Mouse (Mus musculus) olfactory bulb, adult 2 months (tissue): Measurements from ENCODE around the gene Mtfr1l. TPM values are rescaled to one million over a fixed set of nuclear protein-coding genes. Genes with fewer than 3 reads are reported as not detected.

Source experiments
- H3K27ac ChIP-seq: fragments of 200-500 bp; 2 replicates; pipeline ENCODE4 v1.5.1; 2012; ENCODE audit warnings: low read depth, low read length; ENCODE audit not compliant: insufficient read depth
- H3K4me1 ChIP-seq: fragments of 200-500 bp; 2 replicates; pipeline ENCODE4 v1.6.1; 2012; ENCODE audit warnings: low read length; ENCODE audit not compliant: control insufficient read depth, insufficient read depth
- H3K4me3 ChIP-seq: fragments of 200-500 bp; 2 replicates; pipeline ENCODE4 v1.5.1; 2012; ENCODE audit warnings: mild to moderate bottlenecking, low read depth, low read length, moderate library complexity; ENCODE audit not compliant: insufficient read depth
- CTCF ChIP-seq: fragments of 200-500 bp; IDR thresholded peaks from 2 replicates; pipeline ENCODE4 v1.5.1; 2012; ENCODE audit warnings: low read depth, mild to moderate bottlenecking, low read length, moderate library complexity; ENCODE audit not compliant: insufficient read depth
- POLR2A ChIP-seq: fragments of 200-500 bp; IDR thresholded peaks from 2 replicates; pipeline ENCODE4 v1.6.1; 2012; ENCODE audit warnings: mild to moderate bottlenecking, low read depth, low read length, moderate library complexity; ENCODE audit not compliant: insufficient read depth
- WGBS: fragments of 180-500 bp; shearing (Covaris S2); methylation state at CpG from one replicate; pipeline ENCODE4 v1.1.7; 2018; 5-methylcytosine and 5-hydroxymethylcytosine counted together
- polyA plus RNA-seq: library from polyadenylated mRNA; stranded (reverse); fragments of >200 nt; gene quantifications from 2 replicates; pipeline ENCODE4 v1.2.4, GENCODE M21; 2012; ENCODE audit warnings: low replicate concordance; ENCODE audit not compliant: missing spikeins, insufficient read depth, insufficient read length

The Mtfr1l gene
- polyA plus RNA-seq, 1 experiment, result not detected

GRCm38 (mm10) chr4:134560699-134561098 lies 25.5 kb upstream of the Mtfr1l start:
- TF ChIP-seq POLR2A (no peak), CTCF (no peak)
- H3K4me1 ChIP-seq, result peaks cover 12% of the 10 kb centered on the region; the same call in 1 of the 2 replicates
- WGBS, result 86% methylated on average over 8 of the region's 8 CpGs
- H3K27ac ChIP-seq, result no peak overlapping the region
- no peak overlapping the region for H3K4me3 ChIP-seq

GRCm38 (mm10) chr4:134559154-134559553 lies 24.0 kb upstream of the Mtfr1l start:
- no peak overlapping the region for H3K27ac ChIP-seq
- H3K4me1 ChIP-seq, result peaks cover 12% of the 10 kb centered on the region; the same call in 1 of the 2 replicates
- 90% methylated on average over 7 of the region's 7 CpGs for WGBS
- H3K4me3 ChIP-seq, result no peak overlapping the region
- TF ChIP-seq CTCF, result no peak
- no peak for TF ChIP-seq POLR2A

GRCm38 (mm10) chr4:134558570-134559113 lies 23.5 kb upstream of the Mtfr1l start:
- no peak overlapping the region for H3K27ac ChIP-seq
- peaks cover 12% of the 10 kb centered on the region; the same call in 1 of the 2 replicates for H3K4me1 ChIP-seq
- TF ChIP-seq POLR2A, result no peak
- TF ChIP-seq CTCF, result no peak
- no peak overlapping the region for H3K4me3 ChIP-seq
- WGBS, result 75% methylated on average over 9 of the region's 9 CpGs

DNA sequence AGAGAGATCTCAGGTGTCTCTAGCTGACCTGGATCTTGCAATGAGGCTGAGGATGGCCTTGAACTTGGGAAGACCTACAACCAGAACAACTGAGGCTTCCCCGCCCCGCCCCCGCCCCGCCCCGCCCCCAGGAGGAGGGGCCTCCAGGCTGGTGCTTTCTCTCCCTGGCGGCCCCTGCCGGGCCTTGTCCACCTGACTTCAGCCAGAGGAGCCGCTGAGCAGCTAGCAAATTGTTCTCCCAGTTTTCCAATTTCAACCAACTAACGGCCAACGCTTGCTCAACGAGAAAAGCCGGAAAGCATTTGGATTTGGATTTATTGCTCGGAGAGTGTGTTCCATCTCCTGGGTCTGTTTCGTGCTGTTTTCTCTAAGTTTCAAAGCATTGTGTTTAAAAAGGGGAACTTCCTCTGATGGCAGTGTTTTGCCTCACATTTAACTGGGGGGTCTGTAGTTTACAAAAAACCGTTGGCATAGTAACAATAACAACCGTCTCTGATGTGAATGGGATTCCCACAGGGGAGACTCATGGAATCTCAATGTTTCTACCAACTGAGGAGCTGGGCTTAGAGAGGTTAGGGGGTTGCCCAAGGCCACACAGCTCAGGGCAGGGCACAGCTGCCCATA lies 22.6 kb upstream of the Mtfr1l start:
- H3K4me1 ChIP-seq, result peaks cover 12% of the 10 kb centered on the region; the same call in 1 of the 2 replicates
- no peak for TF ChIP-seq CTCF
- no peak for TF ChIP-seq POLR2A
- 20% methylated on average over 16 of the region's 16 CpGs for WGBS
- no peak overlapping the region for H3K27ac ChIP-seq
- no peak overlapping the region for H3K4me3 ChIP-seq

DNA sequence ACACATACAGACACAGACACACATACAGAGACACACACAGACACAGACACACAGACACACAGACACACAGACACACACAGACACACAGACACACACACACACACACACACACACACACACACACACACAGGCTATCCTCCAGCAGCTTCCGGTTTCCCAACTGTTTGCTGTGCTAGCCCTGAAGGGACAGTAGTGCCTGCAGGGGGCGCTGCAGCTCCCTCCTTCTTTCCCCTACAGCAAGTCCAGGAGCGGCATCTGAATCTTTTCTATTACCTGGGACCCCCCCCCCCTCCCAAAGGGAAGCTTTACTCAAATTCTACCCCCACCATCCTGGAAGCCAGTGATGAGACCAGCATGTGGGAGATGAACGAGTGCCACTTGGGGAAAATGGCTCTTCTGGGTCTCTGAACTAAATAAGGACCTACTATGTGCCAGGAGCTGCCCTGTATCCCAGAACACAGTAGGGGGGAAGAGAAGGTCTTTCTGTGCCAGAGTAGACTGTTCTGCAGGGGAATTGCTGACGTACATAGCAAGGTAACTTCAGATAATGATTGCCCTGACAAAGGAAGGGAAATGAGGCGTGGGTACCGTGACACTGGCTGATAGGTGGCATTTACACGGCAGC lies 20.9 kb upstream of the Mtfr1l start:
- TF ChIP-seq POLR2A (no peak), CTCF (no peak)
- Histone ChIP-seq H3K4me3 (no peak overlapping the region), H3K27ac (no peak overlapping the region), H3K4me1 (peaks cover 19% of the 10 kb centered on the region)
- WGBS, result 67% methylated on average over 8 of the region's 8 CpGs

- H3K27ac ChIP-seq, result no peak overlapping the region
- TF ChIP-seq POLR2A (no peak), CTCF (no peak)
- H3K4me1 ChIP-seq, result peaks cover 16% of the 10 kb centered on the region
- H3K4me3 ChIP-seq, result no peak overlapping the region
- 77% methylated on average over 1 of the region's 1 CpGs for WGBS
Observed at GRCm38 (mm10) chr4:134553631-134554030, 18.4 kb upstream of the Mtfr1l start.

GRCm38 (mm10) chr4:134551494-134552316 lies 16.5 kb upstream of the Mtfr1l start, which contains the start of gene Selenon:
TSS of gene Selenon (minus strand) at chr4:134552166.
- TF ChIP-seq CTCF (peak; percentile 19; the same call in 1 of the 2 replicates), POLR2A (no peak)
- H3K4me3 ChIP-seq, result peak within 1 kb of the TSS; percentile 88
- H3K27ac ChIP-seq, result no peak within 1 kb of the TSS
- WGBS, result 7% methylated on average over 67 of the region's 67 CpGs
- H3K4me1 ChIP-seq, result peaks cover 28% of the 10 kb centered on the region

GRCm38 (mm10) chr4:134549899-134550298 lies 14.7 kb upstream of the Mtfr1l start:
- WGBS, result 98% methylated on average over 8 of the region's 8 CpGs
- no peak overlapping the region for H3K27ac ChIP-seq

More at GRCm38 (mm10) chr4:134549899-134550298, 14.7 kb upstream of the Mtfr1l start:
- peaks cover 34% of the 10 kb centered on the region for H3K4me1 ChIP-seq
- no peak overlapping the region for H3K4me3 ChIP-seq
- TF ChIP-seq CTCF (no peak), POLR2A (no peak)
